Mouse (Mus musculus) adrenal gland, postnatal 10 days (tissue): ENCODE measurements around the gene Vrk1. TPM values are rescaled to one million over a fixed set of nuclear protein-coding genes. Genes with fewer than 3 reads are reported as not detected.

Experiments
- DNase-seq: peaks from one replicate; pipeline ENCODE4 v3.0.0; 2021; ENCODE audit warnings: mixed read lengths
- total RNA-seq, 2 experiments: library from RNA; stranded (reverse); gene quantifications; 2 replicates each; pipeline ENCODE4 v1.2.3; 2021

Gene Vrk1
- total RNA-seq, 2 experiments from 2014 or later, result 23.3 to 25.1 TPM

DNA sequence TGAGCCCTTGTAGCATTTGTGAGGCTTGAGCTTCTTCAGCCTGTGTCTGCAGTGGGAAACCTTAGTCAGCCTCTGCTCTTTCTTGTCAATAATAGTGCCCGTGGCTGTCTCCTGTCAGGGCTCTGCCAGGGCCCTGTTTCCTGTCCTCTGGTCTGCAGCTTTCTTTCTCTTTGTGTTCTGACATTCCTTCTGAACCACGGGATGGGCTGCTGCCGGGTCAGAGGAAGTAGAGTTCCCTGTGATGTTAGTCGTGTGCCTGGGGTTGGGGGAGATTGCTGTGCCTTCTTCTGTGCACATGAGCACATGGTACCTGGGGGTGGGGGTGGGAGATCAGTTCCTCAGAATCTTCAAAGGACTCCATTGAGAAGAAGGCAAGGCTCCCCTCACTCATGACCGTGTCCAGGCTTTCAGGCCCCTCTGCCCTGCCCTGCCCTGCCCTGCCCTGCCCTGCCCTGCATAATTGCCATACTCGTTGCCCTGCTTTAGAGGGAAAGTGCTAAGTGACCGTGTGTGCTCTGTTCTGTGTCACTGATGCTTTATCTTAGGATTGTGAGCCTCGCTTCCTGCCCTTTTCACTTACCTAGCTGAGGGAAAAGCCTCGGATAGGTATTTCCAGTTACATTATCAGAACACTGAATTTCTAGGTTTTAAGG, 36.2 kb downstream of the Vrk1 start:
- no peak for DNase-seq

GRCm38 (mm10) chr12:106052271-106052670, 42.2 kb downstream of the Vrk1 start:
- DNase-seq, result no peak

DNA sequence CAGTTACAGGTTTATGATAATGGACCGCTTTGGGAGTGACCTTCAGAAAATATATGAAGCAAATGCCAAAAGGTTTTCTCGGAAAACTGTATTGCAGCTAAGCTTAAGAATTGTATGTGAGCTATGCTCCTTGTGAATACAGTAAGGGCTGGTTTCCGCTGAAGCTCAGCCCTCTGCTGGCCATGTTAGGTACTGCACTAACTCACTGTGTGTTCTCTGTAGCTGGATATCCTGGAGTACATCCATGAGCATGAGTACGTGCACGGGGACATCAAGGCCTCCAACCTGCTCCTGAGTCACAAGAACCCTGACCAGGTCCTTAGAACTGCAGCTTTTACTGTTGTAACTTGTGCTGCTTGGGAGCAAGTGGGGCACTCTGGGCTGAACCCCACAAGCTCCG, 45.8 kb downstream of the Vrk1 start:
- peak; percentile 91 for DNase-seq

DNA sequence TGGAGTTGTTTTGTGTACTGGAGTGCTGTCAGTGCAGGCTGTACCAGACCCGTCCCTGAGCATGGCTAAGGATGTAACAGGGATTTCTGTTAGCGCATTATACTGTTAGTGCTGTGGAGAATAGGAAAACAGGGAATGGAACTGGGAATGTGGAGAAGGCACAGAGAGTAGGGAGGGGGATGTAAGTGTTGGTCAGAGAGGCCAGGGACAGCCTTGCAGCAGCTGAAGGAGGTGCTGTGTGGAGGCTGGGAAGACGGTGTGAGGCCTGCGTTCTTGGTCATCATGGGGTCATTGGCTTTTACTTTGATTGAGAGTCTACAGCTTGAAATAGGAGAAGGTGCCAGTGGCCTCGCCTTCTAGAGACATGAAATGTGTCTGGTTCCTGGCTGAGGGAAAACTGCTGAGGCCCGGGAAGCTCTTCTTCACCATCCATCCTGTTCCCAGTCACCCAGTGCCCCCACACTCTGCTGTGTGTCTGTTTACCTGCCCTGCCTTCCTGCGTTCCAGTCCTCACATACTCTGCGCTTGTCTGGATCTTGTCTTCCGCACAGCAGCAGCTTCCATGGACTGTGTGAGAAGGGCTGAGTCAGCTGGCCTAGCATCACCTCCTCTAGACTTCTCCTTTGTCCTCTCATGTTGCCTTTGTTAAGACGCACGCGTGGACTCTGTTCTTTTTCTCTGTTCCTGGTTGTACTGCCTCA, 50.0 kb downstream of the Vrk1 start:
- DNase-seq, result no peak

DNA sequence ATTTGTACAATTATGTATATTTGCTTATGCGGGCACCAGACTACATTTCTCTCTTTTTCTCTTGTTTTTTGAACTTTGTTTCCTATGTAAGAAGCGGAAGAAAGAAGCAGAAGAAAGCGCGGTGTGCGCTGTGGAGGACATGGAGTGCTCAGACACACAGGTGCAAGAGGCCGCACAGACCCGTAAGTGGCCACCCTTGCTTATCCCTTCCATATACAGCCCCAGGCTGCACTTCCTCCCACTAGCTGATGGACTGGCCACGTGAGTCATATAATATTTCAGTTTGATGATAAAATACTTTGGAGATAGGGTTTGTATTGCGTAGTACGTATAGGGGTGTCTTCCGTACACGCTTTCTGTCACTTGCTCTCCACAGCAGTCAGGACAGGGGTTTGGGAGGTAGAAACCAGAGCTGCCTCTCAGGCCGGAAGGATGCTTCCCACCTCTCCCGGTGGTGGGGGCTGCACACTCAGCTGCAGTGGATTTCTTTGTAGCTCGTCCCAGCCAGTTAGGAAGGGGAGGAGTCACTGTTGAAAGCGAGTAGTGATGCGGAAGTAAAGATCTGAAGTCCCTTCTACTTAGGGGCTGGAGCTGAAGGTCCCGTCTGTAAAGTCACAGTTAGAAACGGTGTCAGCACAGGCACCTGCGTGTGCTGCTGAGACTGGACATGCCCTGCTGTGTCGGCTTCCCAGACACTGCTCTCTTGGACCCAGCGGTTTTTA, 60.6 kb downstream of the Vrk1 start:
- DNase-seq, result no peak

DNA sequence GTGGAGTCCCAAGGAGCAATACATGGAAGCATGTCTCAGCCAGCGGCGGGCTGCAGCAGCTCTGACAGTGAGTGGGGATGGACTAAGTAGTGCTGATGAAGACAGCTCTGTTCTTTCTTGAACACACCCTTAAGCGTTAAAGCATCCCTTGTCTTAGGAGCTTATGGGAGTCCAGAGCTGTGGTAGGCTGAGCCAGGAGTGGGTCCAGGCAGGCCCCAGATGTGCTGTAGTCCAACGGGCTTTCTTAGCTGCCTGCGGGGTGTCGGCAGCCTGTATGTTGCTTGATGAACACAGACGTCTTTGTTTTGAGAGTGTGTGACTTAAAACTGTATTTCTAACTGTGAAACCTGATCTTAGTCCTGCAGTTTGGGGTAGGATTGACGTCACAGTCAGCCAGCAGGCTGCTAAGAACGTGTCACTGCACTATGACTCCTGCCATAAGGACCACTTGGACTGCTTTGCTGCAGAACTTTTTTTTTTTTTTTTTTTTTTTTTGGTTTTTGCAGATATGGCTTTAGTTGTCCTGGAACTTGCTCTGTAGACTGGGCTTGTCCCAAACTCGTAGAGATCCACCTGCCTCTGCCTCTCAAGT, 61.6 kb downstream of the Vrk1 start:
- DNase-seq, result no peak

DNA sequence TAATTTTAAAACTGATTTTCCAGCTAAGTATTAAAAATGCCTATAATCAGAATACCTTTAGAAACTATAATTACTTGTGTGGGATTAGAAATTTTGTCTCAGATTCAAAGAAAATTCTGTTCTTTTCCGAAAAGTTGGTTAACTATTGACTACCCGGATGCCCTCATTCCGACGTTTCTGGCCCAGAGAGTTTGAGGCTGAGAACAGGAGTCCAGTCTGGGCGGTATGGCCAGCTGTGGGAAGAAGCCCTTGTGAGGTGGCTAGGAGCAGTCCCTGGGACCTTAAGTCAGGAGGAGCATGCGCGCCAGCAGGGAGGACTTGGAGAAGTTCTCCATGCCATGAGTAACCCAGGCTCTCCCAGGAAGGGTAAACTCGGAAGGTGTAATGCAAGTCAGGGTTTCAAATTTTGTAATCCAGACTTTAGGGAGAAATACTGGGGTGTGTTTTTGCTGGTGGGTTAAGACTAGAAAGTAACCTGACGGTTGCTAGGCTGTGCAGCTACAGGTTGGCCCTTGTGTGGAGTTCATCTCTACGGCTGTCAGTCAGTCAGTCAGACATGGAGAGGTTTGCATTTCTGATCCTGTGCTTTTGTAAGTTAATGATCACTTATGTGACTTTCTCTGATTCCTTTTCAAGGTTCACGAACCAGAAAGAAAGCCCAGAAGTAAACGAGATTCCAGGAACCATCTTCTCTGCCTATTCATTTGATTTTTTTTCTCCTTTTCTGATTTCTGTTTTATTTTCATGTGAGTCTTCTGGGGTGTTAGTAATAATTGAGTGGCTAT, 64.5 kb downstream of the Vrk1 start:
- DNase-seq, result no peak

GRCm38 (mm10) chr12:106076131-106076530, 66.1 kb downstream of the Vrk1 start:
- DNase-seq, result no peak

DNA sequence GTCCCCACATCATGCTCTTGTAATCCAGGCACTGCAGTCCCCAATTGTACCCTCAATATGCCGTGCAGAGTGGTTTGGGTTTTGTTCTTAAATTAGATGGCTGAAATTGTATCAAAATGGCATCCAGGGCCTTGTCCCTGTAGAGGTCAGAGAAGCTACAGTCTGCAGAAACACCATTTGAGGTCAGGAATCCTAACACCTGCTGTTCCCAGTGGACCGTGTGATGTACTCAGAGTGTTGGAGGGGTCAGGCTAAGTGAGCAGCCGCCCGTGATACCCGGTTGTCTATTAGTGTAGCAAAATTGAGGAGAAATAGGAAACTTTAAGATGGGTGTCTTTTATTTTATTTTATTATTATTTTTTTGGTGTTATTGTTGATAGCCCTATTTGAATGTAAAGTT, 70.5 kb downstream of the Vrk1 start:
- no peak for DNase-seq

DNA sequence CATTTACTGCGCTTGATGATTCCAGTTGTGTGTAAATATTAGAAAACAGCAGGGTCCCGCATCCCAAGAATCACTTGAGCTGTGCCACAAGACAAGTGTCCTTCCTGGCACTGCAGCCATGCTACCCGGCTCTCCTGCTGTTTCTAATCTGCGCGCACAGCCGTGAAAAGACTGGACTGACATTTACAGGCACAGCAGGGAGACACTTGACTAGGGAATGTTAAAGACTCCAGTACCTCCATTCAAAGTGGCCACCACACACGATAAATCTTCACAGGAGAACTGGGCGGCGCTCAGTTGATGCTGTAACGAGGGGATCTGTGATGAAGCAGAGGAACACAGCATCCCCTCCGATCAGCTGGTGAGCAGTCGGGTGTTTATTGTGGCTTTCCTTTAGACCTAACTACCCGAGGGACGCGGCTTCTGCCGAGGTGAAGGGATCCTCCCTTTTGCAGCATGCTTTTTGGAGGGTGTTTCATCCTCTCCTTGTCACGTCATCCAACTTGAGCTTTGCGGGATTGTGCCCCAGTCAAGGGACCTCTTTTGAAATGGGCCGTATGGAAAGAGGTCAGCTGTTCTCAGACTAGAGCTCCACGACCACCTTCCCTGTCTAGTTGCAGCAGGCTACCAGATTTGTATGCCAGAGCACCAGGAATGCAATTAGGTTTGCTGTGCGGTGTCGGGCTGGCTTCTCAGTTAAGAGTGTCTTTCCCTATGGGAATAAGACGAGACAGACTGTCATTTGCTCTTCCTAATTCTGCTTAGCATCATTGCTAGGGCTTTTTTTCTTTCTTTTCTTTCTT, 71.1 kb downstream of the Vrk1 start:
- no peak for DNase-seq

DNA sequence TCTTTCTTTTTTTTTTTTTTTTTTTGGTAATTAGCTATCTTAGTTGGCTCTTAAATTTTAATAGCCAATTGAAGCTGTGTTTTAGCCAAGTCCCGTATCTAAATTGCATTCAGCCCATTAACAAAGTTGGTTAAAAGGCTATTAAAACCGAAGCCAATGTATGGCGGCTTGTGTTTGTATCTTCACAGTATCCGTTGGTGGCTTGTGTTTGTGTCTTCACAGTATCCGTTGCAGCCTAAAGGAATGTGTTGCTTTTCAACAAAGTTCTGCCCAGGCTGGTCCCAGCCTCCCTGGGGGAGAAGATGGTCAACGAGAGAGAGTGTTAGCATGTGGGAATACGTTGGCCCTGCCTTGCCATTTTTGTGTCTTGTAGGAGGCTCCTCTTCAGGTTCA, 71.7 kb downstream of the Vrk1 start:
- no peak for DNase-seq

DNA sequence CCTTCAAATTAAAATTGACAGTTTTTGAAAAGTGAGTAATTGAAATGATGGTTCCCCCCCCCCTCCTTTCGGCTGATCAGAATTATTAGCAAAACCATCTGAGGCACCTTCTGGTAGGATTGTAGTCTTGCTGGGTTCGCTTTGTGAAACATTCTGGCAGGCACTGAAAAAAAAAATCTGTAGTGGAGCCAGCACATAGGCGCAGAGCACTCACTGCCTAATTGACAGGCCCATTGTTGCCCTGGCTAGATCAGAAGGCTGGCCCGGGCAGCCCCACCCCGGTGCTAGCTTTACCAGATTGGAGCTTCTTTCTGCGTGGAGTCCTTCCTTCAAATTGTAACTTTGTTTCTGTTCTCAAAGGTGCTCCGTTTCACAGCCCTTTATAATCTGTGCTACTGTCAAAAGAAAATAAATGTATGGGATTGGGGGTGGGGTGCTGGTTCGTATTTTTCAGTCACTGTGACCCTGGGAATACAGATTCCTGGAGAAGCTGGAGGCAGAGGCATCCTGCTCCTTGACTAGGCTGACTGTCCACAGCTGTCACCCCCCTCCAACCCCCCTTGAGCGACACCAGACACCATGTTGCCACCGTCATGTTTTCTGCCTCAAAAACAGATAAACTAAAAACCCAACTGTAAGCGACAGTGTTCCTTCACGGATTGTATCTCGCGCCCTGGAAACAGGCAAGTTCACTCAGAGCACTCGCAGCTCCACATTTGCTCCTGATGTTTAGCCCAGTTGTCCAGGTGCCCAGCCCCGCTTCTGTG, 72.3 kb downstream of the Vrk1 start:
- DNase-seq, result no peak

GRCm38 (mm10) chr12:106082958-106083381, 72.9 kb downstream of the Vrk1 start:
- DNase-seq, result no peak

GRCm38 (mm10) chr12:106084126-106084525, 74.1 kb downstream of the Vrk1 start:
- no peak for DNase-seq

DNA sequence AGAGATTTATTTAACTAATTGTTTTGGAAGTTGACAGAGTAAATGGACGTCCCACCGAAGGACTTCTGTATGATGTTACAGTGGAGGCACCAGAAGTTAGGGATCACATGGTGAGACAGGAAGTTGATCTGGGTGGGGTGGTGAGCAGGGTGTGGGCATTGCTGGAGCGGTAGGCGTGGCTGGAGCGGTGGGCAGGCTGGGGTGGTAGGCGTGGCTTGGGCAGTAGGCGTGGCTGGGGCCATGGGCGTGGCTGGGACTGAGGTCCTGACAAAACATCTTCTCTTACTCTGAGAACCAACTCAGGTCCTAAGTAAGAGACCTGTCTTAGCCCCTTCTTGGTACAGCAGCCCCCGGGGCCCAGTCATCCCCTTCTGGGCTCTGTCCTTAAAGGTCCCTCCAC, 84.8 kb downstream of the Vrk1 start:
- DNase-seq, result no peak

DNA sequence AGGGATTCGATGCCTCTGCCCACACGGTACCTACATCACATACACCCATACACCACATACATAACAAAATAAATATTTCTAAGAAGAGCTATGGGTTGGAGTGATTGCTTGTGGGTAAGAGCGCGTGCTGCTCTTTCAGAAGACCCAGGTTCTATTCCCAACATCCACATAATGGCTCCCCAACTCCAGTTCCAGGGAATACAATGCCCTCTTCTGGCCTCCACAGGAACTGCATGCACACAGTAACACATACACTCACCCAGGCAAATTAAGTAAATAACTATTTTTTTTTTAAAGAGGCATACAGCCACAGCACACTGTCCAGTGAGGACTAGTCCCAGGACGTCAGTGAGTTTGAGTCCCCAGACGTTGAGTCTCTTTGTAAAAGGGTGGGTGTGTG, 92.0 kb downstream of the Vrk1 start:
- no peak for DNase-seq

GRCm38 (mm10) chr12:106102726-106103643, 93.0 kb downstream of the Vrk1 start:
- no peak for DNase-seq

- DNase-seq, result no peak
Observed at GRCm38 (mm10) chr12:106107272-106107671, 97.2 kb downstream of the Vrk1 start.
